Mouse (Mus musculus) stomach, postnatal 0 days (tissue): Measurements from ENCODE around the gene Grid2ip. TPM values are rescaled to one million over a fixed set of nuclear protein-coding genes. Genes with fewer than 3 reads are reported as not detected.

Experiments used
- ATAC-seq: fragments of 200-750 bp; cut with Nextera tagmentation; 2 replicates; pipeline ENCODE4 v1.8.0; 2017; ENCODE audit not compliant: low FRiP score, low TSS enrichment
- DNase-seq: peaks from one replicate; pipeline ENCODE4 v3.0.0-alpha.2; 2016; ENCODE audit warnings: low spot score
- H3K27ac ChIP-seq: fragments of 300-500 bp; sonication (generic); replicated peaks from 2 replicates; pipeline ENCODE4 v1.5.1; 2014; ENCODE audit warnings: mild to moderate bottlenecking, control low read depth
- H3K27me3 ChIP-seq: fragments of 300-500 bp; sonication (generic); 2 replicates; pipeline ENCODE4 v1.6.1; 2014; ENCODE audit warnings: low read length; ENCODE audit not compliant: control insufficient read depth, insufficient read depth
- H3K36me3 ChIP-seq: fragments of 300-500 bp; sonication (generic); 2 replicates; pipeline ENCODE4 v1.6.1; 2014; ENCODE audit warnings: low read length, mixed read lengths; ENCODE audit not compliant: control insufficient read depth, insufficient read depth
- H3K4me1 ChIP-seq: fragments of 300-500 bp; sonication (generic); replicated peaks from 2 replicates; pipeline ENCODE4 v1.6.1; 2014; ENCODE audit warnings: antibody characterized with exemption; ENCODE audit not compliant: control insufficient read depth, insufficient read depth
- H3K4me2 ChIP-seq: fragments of 300-500 bp; sonication (generic); replicated peaks from 2 replicates; pipeline ENCODE4 v1.6.1; 2014; ENCODE audit warnings: low read depth, mild to moderate bottlenecking, control low read depth, moderate library complexity
- H3K4me3 ChIP-seq: fragments of 300-500 bp; sonication (generic); 2 replicates; pipeline ENCODE4 v1.5.1; 2014; ENCODE audit warnings: low read depth, low read length, control low read depth
- H3K9ac ChIP-seq: fragments of 300-500 bp; sonication (generic); 2 replicates; pipeline ENCODE4 v1.6.1; 2014; ENCODE audit warnings: mild to moderate bottlenecking, low read length, control low read depth, mixed read lengths
- H3K9me3 ChIP-seq: fragments of 300-500 bp; sonication (generic); 2 replicates; pipeline ENCODE4 v1.6.1; 2016; ENCODE audit warnings: low read length; ENCODE audit not compliant: control insufficient read depth
- CTCF ChIP-seq: IDR thresholded peaks from 2 replicates; pipeline ENCODE4 v1.5.1; 2016; ENCODE audit warnings: antibody characterized with exemption, low read depth, mild to moderate bottlenecking, moderate library complexity
- EP300 ChIP-seq: optimal IDR thresholded peaks from 2 replicates; pipeline ENCODE3; 2016; ENCODE audit warnings: antibody characterized with exemption
- WGBS: fragments of 180-500 bp; shearing (Covaris S2); extraction: QIAGEN DNeasy Blood & Tissue Kit; methylation state at CpG from one replicate; pipeline ENCODE4 v1.1.7; 2014; 5-methylcytosine and 5-hydroxymethylcytosine counted together
- polyA plus RNA-seq: library from polyadenylated mRNA; unstranded; fragments of >200 nt; fragmentation: Nextera tagmentation; extraction: Ambion mirVana; gene quantifications from 2 replicates; pipeline ENCODE4 v1.2.1, GENCODE M21; 2015

Grid2ip gene
- polyA plus RNA-seq = 0.86 and 1.4 TPM in 2 replicates

DNA sequence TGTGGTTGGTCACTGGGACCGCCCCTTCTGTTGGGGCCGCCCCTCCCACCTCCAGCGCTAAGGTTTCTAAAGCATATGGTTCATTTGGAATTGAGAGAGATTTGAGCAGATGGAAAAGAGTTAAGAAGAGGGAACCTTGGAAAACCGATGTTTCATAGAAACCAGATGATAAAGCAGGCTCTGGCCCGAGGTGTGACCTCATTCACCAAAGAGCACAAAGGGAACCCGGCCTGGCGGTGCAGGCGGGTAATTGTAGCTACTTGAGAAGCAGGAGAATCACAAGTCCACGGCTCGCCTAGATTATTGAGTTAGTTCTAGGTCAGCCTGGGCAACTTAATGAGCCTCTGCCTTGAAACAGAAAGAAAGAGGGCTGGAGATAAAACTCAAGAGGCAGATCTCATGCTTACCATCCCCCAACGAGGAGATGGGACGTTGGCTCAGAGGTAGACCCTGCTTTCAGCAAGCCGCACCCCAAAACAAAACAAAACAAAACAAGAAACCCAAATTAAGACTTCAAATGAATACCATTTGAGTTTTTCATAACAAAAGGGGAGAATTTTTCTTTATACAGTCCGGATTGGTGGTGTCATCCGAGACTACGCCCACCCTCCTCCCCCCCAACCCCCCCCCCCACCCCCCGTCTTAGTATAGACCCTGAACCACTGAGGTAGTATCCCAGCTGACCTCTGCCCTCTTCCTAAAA lies at the start of gene Grid2ip:
Gene Grid2ip, plus strand, starts transcription at position 653 of the 703 bp plus-strand sequence.
- Histone ChIP-seq H3K9ac (peak within 1 kb of the TSS; percentile 47), H3K4me1 (no peaks in the 10 kb centered on the region), H3K4me2 (0 out of 2 replicates have a peak within 1 kb of the TSS, but pooled peaks have one; percentile 8), H3K27me3 (no peaks in the 10 kb centered on the region), H3K4me3 (no peak within 1 kb of the TSS), H3K9me3 (no peaks in the 10 kb centered on the region), H3K36me3 (no peaks in the 10 kb centered on the region), H3K27ac (no peak within 1 kb of the TSS)
- no peak for ATAC-seq
- DNase-seq = no peak
- 19% methylated on average over 17 of the region's 17 CpGs for WGBS
- TF ChIP-seq CTCF = no peak
- no peak for TF ChIP-seq EP300

DNA sequence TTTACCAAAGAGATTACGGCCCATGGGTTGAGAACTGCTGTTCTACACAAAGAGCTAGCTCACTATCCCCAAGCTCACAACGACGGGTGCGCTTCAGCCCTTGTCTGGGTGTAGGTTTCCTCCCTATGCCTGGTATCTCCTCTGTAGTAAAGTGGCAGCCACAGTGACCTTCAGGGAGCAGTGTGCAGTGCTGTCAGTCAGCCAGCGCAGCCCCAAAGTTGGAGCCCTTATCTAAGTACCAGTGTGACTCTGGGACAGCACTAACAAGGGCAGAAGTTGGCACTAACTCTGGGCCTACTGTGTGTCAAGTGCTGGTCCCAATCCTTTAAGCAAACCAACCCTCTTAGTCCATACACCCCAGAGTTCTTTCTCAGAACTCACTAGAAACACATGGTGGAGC lies 48.3 kb upstream of the Grid2ip start:
- H3K4me3 ChIP-seq = no peak overlapping the region
- H3K4me1 ChIP-seq = peaks cover under 1% of the 10 kb centered on the region
- no peak for DNase-seq
- H3K27ac ChIP-seq = no peak overlapping the region
- TF ChIP-seq EP300 = no peak
- TF ChIP-seq CTCF = no peak
- 74% methylated on average over 5 of the region's 5 CpGs for WGBS
- no peaks in the 10 kb centered on the region for H3K27me3 ChIP-seq
- no peaks in the 10 kb centered on the region for H3K9me3 ChIP-seq
- no peak overlapping the region for H3K4me2 ChIP-seq
- peaks cover 36% of the 10 kb centered on the region for H3K36me3 ChIP-seq
- ATAC-seq = no peak
- no peak overlapping the region for H3K9ac ChIP-seq

DNA sequence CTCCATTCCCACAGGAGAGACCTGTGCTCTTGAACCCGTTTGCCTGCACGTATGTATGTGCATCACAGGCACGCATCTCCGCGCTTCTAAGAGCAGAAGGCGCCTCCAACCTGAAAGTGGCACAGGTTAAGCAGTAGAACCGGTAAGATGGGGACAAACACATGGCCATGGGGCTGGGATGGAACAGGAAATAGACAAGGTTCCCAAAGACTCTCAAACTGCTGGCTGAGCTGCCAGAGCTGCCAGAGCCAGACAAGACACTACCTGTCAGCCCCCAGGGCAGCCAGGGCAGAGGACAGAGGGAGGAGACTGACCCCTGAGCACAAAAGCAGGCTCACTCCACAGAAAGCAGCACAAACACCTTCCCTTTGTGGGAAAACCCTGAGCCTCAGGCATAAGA lies 47.2 kb upstream of the Grid2ip start:
- H3K27ac ChIP-seq = no peak overlapping the region
- no peaks in the 10 kb centered on the region for H3K27me3 ChIP-seq
- DNase-seq (no peak), ATAC-seq (no peak)
- no peak for TF ChIP-seq CTCF
- TF ChIP-seq EP300 = no peak
- H3K4me3 ChIP-seq = no peak overlapping the region
- H3K4me1 ChIP-seq = peaks cover 6% of the 10 kb centered on the region
- WGBS = 91% methylated on average over 7 of the region's 7 CpGs
- H3K4me2 ChIP-seq = no peak overlapping the region
- peaks cover 34% of the 10 kb centered on the region for H3K36me3 ChIP-seq
- H3K9me3 ChIP-seq = no peaks in the 10 kb centered on the region
- H3K9ac ChIP-seq = no peak overlapping the region

DNA sequence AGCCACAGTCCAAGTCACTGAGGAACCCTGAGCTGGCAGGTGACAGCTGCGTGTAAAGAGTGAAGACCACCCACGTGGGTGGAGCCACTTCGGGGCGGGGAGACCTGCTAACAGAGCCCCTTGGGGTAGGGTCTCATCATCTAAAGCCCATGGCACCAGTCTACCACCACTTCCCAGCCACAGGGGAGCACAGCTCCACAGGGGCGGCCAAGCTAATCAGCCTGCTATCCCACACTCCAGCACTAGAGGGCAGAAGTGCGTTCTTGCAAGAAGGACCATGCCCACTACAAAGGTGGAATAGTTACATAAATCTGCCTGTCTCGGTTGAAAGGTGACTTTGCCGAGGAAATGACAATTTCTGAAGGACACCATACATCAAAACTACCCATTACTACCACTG lies 45.3 kb upstream of the Grid2ip start:
- H3K4me1 ChIP-seq = peaks cover 6% of the 10 kb centered on the region
- DNase-seq = peak; percentile 86
- H3K27ac ChIP-seq = no peak overlapping the region
- H3K4me3 ChIP-seq = no peak overlapping the region
- no peaks in the 10 kb centered on the region for H3K27me3 ChIP-seq
- no peak for TF ChIP-seq EP300
- TF ChIP-seq CTCF = peak; percentile 89
- H3K4me2 ChIP-seq = no peak overlapping the region
- no peak for ATAC-seq
- H3K9me3 ChIP-seq = no peaks in the 10 kb centered on the region
- no peak overlapping the region for H3K9ac ChIP-seq
- H3K36me3 ChIP-seq = peaks cover 31% of the 10 kb centered on the region
- 61% methylated on average over 8 of the region's 8 CpGs for WGBS

DNA sequence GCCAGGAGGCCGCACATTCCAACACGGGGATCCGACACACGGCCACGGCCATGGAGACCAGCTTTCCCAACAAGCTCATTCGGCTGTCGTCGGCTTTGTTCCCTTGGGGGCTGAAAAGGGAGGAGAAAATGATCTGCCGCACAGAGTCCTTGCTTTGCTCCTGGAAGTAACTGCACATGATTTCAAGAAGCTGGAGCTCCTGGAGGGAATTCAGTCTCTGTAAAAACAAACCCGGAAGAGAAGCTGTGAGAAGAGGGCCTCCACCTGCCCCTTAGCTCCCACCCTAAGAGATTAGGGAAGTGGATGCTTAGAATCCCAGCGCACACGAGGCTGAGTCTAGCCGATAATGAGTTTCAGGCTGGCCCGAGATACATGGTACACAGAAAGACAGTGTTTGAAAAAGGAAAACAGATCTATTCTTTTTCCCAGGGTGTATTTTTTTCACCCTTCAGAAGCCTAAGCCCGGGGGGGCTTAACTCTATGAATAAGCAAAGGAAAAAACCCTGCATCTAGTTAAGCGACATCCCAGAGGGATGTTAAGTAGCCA lies 42.9 kb upstream of the Grid2ip start:
- H3K4me1 ChIP-seq = peaks cover 6% of the 10 kb centered on the region
- H3K27ac ChIP-seq = peak overlapping the region; percentile 90
- 3% methylated on average over 16 of the region's 16 CpGs for WGBS
- H3K9ac ChIP-seq = peak overlapping the region; percentile 94
- peaks cover 21% of the 10 kb centered on the region for H3K36me3 ChIP-seq
- no peaks in the 10 kb centered on the region for H3K27me3 ChIP-seq
- H3K4me2 ChIP-seq = peak overlapping the region; percentile 80
- DNase-seq (no peak), ATAC-seq (no peak)
- no peaks in the 10 kb centered on the region for H3K9me3 ChIP-seq
- TF ChIP-seq EP300 (no peak), CTCF (no peak)
- H3K4me3 ChIP-seq = peak overlapping the region; percentile 95
